Mouse (Mus musculus) frontal cortex, adult (tissue): ENCODE data around the gene Hmgxb4.

Source experiments
- ATAC-seq: cut with Nextera tagmentation; 2 replicates; pipeline ENCODE4 v1.9.2; 2017; ENCODE audit warnings: mild to moderate bottlenecking, moderate library complexity, mixed read lengths; ENCODE audit not compliant: low TSS enrichment

Gene Hmgxb4

DNA sequence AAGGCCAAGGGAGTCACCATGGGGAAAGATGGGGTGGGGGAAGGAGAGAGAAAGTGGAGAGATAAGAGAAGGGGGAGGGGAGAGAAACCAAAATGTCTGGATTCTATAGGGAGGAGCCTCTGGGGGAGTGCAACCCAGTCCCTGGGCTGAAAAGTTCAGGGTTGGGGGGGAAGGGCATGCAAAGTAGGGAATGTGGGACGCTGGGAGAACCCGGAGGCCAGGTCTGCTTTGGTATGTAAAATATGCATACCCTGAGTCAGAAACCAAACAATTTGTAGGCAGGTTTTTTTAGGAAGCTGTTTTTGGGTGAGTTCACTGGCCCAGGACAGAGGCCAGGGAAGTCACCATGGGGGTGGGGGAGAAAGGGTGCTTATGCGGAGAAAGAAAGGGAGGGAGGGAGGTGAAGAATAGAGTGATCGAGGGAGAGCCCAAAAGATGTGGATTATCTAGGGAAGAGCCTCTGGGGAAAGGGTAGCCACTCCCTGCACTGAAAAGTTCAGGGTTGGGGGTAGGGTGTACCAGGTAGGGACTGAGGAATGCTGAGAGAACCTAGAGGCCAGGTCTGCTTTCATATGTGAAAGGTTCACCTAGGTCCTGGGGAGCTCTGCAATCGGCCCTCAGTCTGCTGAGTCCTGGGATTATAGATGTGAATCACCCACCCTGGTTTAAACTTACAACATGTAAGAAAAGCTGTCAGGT, 25.3 kb downstream of the Hmgxb4 start:
- no peak for ATAC-seq

DNA sequence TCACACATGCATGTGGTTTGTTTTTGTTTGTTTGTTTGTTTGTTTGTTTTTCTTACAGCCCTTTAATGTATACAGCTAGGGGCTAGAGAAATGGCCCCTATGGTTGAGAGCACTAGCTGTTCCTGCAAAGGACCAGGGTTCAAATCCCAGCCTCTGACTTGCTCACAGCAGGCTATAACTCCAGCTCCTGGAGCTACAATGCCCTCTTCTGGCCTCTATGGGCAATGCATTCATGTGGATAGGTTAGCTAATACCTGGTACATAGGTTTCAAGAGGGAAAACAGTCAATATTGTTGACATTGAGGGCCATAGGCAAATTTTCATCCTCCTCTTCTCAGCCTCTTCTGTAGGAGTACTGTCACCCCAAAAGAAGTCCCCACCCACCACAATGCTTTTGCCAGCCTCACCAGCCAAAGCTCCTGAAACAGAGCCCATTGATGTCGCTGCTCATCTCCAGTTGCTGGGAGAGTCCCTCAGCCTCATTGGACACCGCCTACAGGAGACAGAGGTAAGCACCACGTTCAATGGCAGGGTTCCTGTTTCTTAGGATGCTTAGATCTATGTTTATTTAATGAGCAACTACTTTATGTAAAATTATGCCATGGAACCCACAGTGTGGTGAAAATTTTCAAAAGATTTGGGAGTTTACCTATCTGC, 30.6 kb downstream of the Hmgxb4 start:
- no peak for ATAC-seq

DNA sequence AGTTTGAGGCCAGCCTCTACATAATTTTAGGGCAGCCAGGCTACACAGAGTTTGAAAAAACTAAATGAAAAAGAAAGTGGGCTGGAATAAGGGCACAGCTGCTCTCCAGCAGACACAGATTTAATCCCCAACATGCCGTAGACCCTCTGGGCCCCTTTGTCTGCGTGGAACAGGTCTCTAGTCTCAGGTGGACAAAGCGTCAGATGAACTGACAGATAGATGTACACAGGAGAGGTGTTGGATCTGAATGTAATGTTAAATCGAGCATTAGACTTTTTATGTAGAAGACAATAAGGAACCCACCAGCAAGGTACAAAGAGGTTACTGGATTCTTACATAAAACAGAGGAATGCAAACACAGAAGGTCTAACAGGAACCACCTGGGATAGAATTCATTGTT, 32.7 kb downstream of the Hmgxb4 start:
- no peak for ATAC-seq

DNA sequence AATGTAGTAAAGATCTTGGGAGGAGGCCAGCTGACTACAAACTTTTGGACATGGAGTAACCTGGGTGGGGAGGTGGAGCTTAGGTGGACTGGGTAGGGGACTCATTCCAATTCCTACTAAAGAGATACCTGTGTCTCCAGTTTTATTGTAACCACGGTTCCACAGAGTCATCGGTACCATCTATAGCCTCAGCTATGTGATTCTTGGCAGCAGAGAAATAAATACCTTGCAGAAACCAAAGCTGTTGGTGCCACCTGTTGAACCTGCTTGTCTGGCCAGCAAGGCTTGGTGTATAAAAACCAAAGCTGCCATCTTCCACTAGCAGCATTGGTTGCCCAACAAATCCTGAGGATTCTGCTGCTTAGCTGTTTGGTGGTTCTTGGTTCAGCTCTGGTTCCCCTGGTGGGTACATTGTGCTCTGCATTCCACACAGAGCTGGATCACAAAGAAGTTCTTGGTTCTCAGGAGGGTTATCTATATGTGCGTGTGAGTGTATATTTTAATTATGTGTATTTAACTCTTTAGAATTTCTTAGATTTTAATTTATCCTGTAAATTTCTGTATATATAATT, 37.4 kb downstream of the Hmgxb4 start:
- no peak for ATAC-seq

DNA sequence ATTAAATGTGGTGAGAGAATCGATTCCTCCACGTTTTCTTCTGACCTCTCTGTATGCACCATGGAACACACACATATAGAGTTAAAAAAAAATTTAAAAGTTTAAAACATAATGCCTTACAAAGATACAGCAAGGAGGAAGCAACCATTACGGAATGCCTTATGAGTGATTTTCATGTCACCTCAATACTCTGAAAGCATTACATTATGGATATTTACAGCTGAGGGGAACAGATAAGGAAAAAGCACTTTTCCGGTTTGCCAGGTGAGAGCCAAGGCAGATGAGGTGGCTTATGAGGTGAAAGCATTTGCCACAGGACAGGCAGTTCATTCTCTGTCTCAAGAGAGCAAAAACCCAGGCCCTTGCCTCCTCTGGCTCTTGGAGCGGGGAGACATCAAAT, 39.8 kb downstream of the Hmgxb4 start:
- peak; percentile 0 for ATAC-seq

DNA sequence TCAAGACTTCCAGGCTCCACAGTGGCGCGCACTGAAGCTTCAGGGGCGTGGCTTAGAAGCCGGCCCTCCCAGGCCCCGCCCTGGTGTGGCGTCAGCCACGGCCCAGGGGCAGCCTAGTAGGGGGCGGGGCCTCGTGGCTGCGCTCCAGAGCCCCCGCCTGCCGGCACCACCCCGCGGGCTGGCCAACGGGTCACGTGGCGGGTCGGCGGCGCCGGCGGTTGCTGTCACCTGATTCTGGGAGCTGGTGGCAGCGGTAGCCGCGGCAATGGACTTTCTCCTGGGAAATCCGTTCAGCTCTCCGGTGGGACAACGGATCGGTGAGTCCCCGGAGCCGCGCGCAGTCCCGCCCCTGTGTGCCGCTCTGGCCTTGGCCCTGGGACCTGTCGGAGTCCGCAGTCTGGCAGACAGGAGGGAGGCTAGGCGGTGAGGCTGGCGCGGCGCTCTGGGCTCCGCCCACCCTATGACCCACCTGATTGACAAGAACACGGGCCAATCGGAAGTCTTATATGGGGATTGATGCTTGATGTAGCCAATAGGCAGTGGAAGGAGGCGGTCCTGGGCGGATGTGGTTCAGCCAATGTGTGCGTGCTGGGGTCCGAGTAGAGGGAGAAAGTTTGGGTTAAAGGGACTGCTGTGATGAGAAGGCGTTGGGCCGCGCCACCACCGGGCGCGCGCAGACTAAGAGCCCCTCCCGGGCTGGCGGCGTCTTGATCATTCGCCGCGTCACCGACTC, 40.5 kb downstream of the Hmgxb4 start, which contains the start of gene Tom1:
Gene Tom1 (plus strand): TSS at position 195 of the 733 bp plus-strand sequence.
- ATAC-seq = peak; percentile 90

DNA sequence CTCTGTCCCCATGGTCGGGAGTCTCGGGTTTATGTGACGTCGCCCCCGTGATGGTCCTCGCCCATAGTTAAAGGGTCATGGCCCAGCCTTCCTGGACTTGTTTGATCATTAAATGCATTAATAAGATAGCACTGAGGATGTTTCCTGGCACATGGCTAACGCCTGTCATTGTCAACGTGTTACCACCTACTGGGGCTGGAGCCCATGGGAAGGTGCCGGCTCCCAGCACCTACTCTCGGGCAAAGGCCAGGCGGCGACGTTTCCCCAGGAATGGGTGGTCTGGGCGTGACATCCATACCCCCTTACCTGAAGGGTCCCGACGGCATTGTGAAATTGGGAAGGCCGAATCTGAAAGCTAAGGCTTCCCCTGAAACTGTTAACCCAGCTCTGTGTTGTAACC, 41.1 kb downstream of the Hmgxb4 start:
- ATAC-seq = peak; percentile 10

DNA sequence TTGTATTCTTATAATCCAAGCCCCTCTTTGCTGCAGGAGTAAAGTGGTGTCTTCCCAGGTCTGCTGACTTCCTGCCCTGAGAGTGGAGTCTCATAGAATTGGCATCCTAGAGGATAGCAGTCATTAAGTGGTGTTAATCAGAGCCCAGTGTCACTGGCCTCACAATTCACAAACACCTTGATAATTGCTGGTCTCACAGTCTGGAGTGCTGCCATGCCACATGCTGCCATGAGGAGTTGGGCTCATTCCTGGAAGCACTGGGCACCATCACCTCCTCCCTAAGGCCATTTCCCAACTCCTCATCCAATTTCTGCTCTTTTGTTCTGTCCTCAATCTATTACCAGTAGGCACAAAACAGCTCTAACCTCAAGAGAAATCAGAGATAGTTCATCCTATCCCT, 42.5 kb downstream of the Hmgxb4 start:
- ATAC-seq = no peak

DNA sequence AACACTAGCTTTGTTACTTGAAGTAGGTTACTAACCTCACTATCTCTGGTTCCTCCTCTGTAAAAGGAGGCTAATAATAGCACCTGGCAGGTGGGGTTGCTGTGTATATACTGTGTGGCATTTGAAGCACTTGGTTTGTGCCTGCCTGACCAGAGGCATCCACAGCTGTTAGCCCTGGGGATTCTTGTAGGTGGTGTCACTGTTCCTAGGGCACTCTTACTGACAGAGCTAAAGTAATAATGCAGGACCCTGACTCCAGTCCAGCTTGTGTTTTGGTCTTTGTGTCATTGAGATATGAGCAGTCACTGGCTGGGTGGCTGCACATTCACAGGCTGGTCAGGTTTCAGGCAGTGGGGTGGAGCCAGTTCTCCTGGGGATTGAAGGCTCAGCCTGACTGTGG, 45.3 kb downstream of the Hmgxb4 start:
- ATAC-seq = no peak

DNA sequence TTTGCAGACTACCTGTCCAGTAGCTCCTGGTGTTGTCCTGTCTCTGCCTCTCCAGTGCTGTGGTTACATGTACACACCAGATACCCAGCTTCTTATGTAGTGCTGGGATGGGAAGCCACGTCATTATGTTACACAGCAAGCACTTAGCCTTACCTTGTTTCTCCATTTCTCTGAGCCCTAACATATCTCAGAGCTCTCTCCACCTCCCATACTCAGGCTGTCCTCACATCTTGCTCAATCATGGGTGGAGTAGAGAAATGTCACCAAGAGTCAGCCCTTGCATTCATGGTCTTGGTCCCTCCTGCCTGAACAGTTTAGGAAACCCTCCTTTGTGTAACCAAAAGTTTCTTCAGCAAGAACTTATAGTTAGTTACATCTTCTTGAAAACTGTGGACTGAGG, 46.6 kb downstream of the Hmgxb4 start:
- ATAC-seq = no peak

DNA sequence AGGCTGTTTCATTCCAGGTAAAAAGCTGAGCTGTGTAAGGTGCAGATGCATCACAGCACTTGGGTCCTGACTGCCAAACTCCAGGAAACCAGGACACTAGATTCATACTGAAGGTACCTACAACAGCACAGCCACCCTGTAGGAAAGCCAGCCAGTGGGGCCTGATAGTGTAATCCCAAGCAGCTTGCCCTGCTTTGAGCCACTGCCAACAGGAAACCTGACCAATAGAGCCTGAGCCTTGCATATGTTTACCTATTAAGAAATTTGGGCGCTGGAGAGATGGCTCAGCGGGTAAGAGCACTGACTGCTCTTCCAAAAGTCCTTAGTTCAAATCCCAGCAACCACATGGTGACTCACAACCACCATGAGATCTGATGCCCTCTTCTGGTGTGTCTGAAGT, 49.0 kb downstream of the Hmgxb4 start:
- ATAC-seq = no peak

DNA sequence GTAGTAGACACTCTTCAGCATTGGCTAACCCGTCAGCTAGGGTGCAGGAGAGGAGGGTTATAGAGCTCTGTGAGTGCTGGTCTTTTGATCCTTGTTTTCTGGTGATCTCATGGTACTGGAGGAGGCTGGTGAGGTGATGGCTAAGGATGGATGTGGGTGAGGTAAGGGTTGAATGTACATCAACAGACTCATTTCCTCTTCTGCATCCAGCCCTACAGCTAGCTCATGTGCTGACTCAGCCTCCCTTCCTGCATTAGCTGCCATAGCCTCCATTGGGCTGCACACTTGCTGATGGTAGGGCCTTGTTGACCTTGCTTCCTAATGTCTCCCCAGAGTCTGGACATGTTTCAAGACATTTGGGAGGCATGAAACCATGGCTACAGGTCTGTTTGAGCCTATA, 49.8 kb downstream of the Hmgxb4 start:
- ATAC-seq = no peak

DNA sequence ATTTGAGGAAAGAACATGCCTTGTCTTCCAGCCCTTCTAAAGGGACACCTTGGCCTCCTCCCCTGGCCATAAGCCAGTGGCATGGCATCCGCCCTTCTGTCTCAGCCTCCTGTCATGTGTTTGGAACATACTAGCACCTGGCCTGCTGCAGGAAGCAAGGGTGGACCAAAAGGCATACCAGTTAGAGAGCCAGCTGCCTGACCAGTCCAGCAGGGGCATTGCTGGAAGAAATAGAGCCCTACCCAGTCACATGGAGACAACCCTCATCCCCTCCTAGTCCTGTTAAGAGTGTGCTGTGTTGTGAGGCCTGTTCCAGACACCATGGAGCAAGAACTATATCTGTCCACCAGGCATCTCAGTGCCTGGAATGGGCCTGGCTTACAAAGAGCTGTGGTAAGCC, 53.1 kb downstream of the Hmgxb4 start:
- ATAC-seq = no peak

DNA sequence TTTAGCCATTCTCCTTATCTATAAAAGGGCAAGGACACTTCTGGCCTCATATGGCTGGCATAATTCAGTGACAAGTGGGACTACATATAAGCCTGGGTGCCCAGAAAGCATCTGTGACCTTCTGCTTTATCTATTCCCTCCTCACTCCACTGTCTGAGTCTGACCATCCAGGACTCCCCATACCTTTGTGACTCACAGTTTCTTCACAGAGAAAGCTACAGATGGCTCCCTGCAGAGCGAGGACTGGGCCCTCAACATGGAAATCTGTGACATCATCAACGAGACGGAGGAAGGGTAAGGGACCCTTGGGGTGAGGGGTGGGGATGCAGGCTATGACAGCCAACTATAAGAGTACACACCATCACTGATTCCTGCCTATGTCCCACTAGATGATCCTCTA, 54.6 kb downstream of the Hmgxb4 start:
- ATAC-seq = no peak

DNA sequence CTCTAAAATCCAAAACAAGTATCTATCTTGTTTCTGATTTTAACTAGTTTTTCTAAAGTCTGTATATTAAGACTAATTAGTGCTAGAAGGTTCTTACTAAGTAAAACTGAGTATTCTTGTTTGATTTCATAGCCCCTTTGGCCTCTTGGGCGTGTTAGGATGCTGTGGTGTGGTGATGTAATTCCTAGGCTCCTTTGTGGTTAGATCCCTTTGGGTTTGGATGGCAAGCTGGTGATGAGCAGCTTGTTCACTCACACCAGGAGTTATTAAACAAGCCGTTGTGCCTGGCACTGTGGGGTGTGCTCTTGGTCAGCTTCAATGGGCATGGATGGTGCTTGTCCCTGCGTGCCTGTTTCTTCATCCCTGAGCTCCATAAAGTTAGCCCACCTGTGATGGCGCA, 60.2 kb downstream of the Hmgxb4 start:
- no peak for ATAC-seq

DNA sequence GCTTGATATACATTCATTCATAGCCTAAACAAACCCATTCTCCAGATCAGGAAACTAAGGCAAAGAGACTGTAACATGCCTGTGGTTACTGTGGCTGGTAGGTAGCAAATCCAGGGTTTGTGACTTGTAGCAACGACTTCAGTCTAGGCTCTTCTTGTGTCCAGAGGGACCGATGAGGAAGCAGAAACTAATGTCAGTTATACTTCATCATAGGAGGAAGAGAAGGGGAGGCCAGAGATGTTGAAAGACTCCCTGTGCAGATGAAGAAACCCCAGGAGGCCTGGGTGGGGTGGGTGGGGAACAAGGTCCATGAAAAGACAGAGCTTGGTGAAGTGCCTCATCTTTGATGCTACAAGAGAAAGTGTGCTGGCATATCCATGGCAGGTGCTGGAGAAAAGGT, 62.5 kb downstream of the Hmgxb4 start:
- ATAC-seq = no peak

DNA sequence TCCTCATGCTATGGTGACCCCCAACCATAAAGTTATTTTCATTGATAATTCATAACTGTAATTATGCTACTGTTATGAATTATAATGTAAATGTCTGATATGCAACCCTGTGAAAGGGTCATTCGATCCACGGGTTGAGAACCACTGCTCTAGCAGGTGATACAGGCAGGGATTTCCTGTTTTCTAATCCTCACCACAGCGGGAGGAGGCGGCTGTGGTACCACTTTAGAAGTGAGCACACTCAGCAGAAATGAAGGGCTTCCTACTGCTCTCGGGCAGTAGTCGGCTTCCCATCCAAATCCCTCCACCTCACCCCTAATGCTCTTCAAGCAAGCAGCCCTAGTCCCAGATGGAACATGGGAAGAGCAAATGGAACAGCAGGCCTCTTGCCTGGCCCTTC, 66.9 kb downstream of the Hmgxb4 start:
- no peak for ATAC-seq

DNA sequence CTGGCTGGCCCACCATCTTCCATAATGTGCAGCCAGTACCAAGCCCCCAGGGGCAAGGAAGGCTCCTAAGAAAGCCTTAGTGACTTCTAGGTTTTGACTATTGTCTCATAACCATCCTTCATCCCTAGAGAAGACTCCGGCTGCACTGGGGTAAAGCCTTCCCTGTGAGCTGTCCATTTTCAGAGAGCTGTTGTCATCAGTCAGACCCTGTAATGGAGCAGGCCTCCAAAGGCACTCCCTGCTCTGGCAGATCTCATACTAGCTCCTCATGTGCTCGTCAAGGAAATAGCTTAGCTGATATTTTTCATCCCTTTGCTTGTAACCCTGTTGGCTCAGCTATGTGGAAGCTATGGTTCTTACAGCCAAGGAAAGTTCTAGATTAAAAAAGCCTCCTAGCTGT, 67.7 kb downstream of the Hmgxb4 start:
- ATAC-seq = no peak

DNA sequence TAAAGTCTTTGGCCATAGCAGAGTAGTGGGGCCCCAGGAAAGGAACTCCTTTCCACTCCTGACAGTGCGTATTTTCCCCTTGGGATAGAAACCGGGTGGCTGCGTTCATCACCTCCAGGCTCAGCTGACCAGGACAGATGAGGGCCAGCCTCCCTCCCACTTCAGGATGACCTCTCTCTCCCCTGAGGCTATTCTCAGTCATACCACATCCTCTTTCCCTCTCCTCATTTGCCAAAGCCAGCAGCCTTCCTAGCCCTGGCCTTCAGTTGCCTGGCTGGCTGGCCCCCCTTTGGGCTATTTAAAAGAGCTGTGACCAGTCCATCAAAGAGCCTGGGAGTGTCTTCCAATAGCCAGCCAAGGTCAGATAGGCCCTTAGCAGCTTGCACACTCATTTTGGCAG, 70.1 kb downstream of the Hmgxb4 start:
- no peak for ATAC-seq

DNA sequence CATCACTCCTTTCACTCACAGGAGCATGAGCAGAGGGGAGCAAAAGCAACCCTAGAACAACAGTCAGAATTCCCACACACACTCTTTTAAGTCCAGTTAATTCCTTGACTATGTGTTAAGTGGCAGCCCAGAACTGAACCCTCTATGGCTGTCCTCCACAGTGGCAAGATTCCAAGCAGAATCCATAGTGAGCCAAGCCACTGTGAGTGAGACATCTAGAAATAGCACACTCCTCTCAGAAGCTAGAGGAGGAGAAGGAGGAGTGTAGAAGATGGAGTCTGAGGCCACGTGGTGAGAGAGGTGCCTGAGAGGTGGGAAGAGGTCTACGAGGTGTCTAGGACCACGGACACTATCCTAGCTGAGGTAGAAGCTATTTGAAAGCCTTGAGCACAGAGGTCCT, 71.6 kb downstream of the Hmgxb4 start:
- ATAC-seq = peak; percentile 90

DNA sequence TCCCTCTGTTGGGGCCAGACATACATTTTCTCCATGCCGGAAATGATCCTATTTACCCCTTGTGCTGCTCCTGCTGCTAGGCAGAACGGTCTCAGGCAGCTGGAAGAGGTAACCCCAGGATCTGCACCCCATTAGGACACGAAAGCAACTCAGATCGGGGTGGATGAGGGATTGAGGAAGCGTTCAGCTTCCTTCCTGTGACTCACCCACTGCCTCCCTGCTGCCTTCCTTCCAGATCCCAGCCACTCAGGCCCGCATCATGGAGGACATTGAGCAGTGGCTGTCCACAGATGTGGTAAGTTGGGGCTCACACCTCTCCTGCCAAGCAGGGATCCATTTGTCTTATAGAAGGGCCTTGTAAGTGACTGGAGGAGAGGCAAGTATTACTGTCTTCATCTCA, 74.1 kb downstream of the Hmgxb4 start:
- ATAC-seq = no peak

DNA sequence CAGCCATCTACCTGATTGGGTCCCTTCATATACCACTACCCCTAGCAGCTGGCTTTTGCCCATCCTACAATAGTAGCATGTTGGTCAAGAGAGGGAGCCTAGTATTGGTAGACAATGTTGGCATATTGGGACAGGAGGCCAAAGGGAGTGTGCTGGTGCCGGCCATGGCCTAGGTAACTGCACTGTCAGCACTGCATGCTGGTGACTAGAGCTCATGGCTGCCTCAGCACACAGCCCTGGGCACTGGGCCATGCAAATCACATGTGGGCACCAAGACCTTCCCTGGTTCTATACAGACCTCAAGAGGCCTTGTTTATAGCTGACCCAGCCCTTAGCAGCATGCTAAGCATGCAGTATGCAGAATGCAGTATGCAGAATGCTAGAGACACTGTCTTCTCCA, 77.1 kb downstream of the Hmgxb4 start:
- no peak for ATAC-seq
